8 mouse cellular contexts compared by ENCODE assay signal in genomic region chr5:138756311-138757085, GRCm38 (mm10). TPM values are rescaled to one million over a fixed set of nuclear protein-coding genes. Genes with fewer than 3 reads are reported as not detected.
DNase-seq lines count a peak whose midpoint lies in the region; ATAC-seq and TF ChIP-seq lines count a peak whose summit lies in the region.

No protein-coding gene starts in this region.

- H3K27ac ChIP-seq in forebrain, embryonic 12.5 days: peak overlapping the region; percentile 95
- no peak overlapping the region for H3K27ac ChIP-seq in heart, embryonic 16.5 days (ENCODE audit: low read length)
- H3K27ac ChIP-seq in liver, embryonic 13.5 days: peak overlapping the region; percentile 71
- H3K27ac ChIP-seq in olfactory bulb, adult 2 months (ENCODE audit: insufficient read depth, low read depth, low read length): peak overlapping the region; percentile 91

- peaks cover 51% of the 10 kb centered on the region for H3K4me1 ChIP-seq in forebrain, embryonic 12.5 days
- H3K4me1 ChIP-seq in heart, embryonic 16.5 days (ENCODE audit: control insufficient read depth, insufficient read depth, low read length): peaks cover 25% of the 10 kb centered on the region
- peaks cover 18% of the 10 kb centered on the region; the same call in 1 of the 2 replicates for H3K4me1 ChIP-seq in liver, embryonic 13.5 days (replicated peaks)
- H3K4me1 ChIP-seq in olfactory bulb, adult 2 months (ENCODE audit: control insufficient read depth, insufficient read depth, low read length): peaks cover 45% of the 10 kb centered on the region

- H3K27me3 ChIP-seq in forebrain, embryonic 12.5 days: peaks cover 46% of the 10 kb centered on the region
- peaks cover 29% of the 10 kb centered on the region for H3K27me3 ChIP-seq in heart, embryonic 16.5 days (ENCODE audit: control insufficient read depth, insufficient read depth, low read length)
- peaks cover 62% of the 10 kb centered on the region for H3K27me3 ChIP-seq in liver, embryonic 13.5 days

- H3K36me3 ChIP-seq in forebrain, embryonic 12.5 days (replicated peaks): peaks cover 15% of the 10 kb centered on the region
- H3K36me3 ChIP-seq in heart, embryonic 16.5 days (ENCODE audit: control insufficient read depth, insufficient read depth): no peaks in the 10 kb centered on the region
- H3K36me3 ChIP-seq in liver, embryonic 13.5 days: no peaks in the 10 kb centered on the region

- peak overlapping the region; percentile 95 for H3K4me2 ChIP-seq in forebrain, embryonic 12.5 days
- peak overlapping the region; percentile 95 for H3K4me2 ChIP-seq in heart, embryonic 16.5 days (ENCODE audit: low read depth, low read length)
- H3K4me2 ChIP-seq in liver, embryonic 13.5 days: peak overlapping the region; percentile 63

- H3K9me3 ChIP-seq in forebrain, embryonic 12.5 days: no peaks in the 10 kb centered on the region
- no peaks in the 10 kb centered on the region for H3K9me3 ChIP-seq in heart, embryonic 16.5 days (replicated peaks; ENCODE audit: control insufficient read depth, low read length)
- H3K9me3 ChIP-seq in liver, embryonic 13.5 days (replicated peaks): no peaks in the 10 kb centered on the region

- WGBS in forebrain, embryonic 12.5 days: 20% methylated on average over 15 of the region's 15 CpGs
- WGBS in heart, embryonic 16.5 days: 39% methylated on average over 15 of the region's 15 CpGs
- 34% methylated on average over 15 of the region's 15 CpGs for WGBS in liver, embryonic 13.5 days (ENCODE audit: insufficient replicate concordance)
- WGBS in olfactory bulb, adult 2 months: 8% methylated on average over 15 of the region's 15 CpGs

- H3K9ac ChIP-seq in forebrain, embryonic 12.5 days: peak overlapping the region; percentile 80
- H3K9ac ChIP-seq in heart, embryonic 16.5 days (ENCODE audit: low read length): peak overlapping the region; percentile 91
- H3K9ac ChIP-seq in liver, embryonic 13.5 days: peak overlapping the region; percentile 22; the same call in 1 of the 2 replicates

- DNase-seq in embryo, embryonic 9.5 days (ENCODE audit: extremely low spot score): peak; percentile 40
- DNase-seq in embryo, embryonic 10.5 days (ENCODE audit: low spot score): no peak
- DNase-seq in kidney, postnatal 14 days: peak; percentile 80
- DNase-seq in liver, embryonic 13.5 days: no peak
- DNase-seq in adipocyte (ENCODE audit: low spot score): no peak

- no peak for TF ChIP-seq CTCF in olfactory bulb, adult 2 months (IDR thresholded peaks at IDR 0.05; ENCODE audit: insufficient read depth, low read depth, low read length)

- H3K4me3 ChIP-seq in forebrain, embryonic 12.5 days (replicated peaks): peak overlapping the region; percentile 67
- H3K4me3 ChIP-seq in heart, embryonic 16.5 days (ENCODE audit: low read length): peak overlapping the region; percentile 83
- H3K4me3 ChIP-seq in liver, embryonic 13.5 days (replicated peaks): peak overlapping the region; percentile 56
- peak overlapping the region; percentile 80 for H3K4me3 ChIP-seq in olfactory bulb, adult 2 months (ENCODE audit: insufficient read depth, low read depth, low read length)

- no peak for ATAC-seq in forebrain, embryonic 12.5 days (ENCODE audit: low FRiP score)
- ATAC-seq in heart, embryonic 16.5 days (replicated peaks; ENCODE audit: extremely low read depth, insufficient read depth, low FRiP score): no peak
- peak; percentile 39; the same call in 1 of the 2 replicates for ATAC-seq in liver, embryonic 13.5 days (ENCODE audit: low read depth)

- no peak for TF ChIP-seq POLR2A in olfactory bulb, adult 2 months (IDR thresholded peaks at IDR 0.05; ENCODE audit: insufficient read depth, low read depth, low read length)

RNA-seq across cellular contexts. Expression of gene Fam20c, which starts 2.2 kb away (rescaled TPM):
- 21.6 and 23.3 TPM in 2 replicates for polyA plus RNA-seq in forebrain, embryonic 12.5 days (2016; fragmentation: Nextera tagmentation; extraction: Ambion mirVana)
- polyA plus RNA-seq in heart, embryonic 16.5 days (2015; fragmentation: Nextera tagmentation; extraction: Ambion mirVana): 5.4 and 5.6 TPM in 2 replicates
- 6.0 and 6.5 TPM in 2 replicates for polyA plus RNA-seq in liver, embryonic 13.5 days (2015; fragmentation: Nextera tagmentation; extraction: Ambion mirVana)
- not detected in 2 replicates for polyA plus RNA-seq in olfactory bulb, adult 2 months (2012; ENCODE audit: insufficient read depth, insufficient read length, low replicate concordance, missing spikeins)

Comparison
In these comparisons a context has a peak if more than half of its experiments do, and no peak if none do; other contexts are left out.
1. DNase-seq: peak in embryo, embryonic 9.5 days (single experiment) and kidney, postnatal 14 days (single experiment); none in embryo, embryonic 10.5 days (single experiment), liver, embryonic 13.5 days (single experiment) and adipocyte (single experiment).
2. H3K9ac ChIP-seq: peak in every context shown above with its lines; median percentile 91 in heart, embryonic 16.5 days; 80 in forebrain, embryonic 12.5 days; 22 in liver, embryonic 13.5 days.
3. Peak in every context shown above with its lines, with median percentiles within 50 percentile points of each other: H3K4me2 ChIP-seq and H3K4me3 ChIP-seq.